Mouse (Mus musculus) bone marrow macrophage, adult 2 months (primary cell): ENCODE data around the gene Elmo1.

Source experiments
- CTCF ChIP-seq: IDR thresholded peaks from 2 replicates; pipeline ENCODE4 v1.5.1; 2012; ENCODE audit warnings: low read depth, mild to moderate bottlenecking, low read length, moderate library complexity
- POLR2A ChIP-seq: IDR thresholded peaks from 2 replicates; pipeline ENCODE4 v1.6.1; 2012; ENCODE audit warnings: mild to moderate bottlenecking, low read depth, low read length, borderline replicate concordance

DNA sequence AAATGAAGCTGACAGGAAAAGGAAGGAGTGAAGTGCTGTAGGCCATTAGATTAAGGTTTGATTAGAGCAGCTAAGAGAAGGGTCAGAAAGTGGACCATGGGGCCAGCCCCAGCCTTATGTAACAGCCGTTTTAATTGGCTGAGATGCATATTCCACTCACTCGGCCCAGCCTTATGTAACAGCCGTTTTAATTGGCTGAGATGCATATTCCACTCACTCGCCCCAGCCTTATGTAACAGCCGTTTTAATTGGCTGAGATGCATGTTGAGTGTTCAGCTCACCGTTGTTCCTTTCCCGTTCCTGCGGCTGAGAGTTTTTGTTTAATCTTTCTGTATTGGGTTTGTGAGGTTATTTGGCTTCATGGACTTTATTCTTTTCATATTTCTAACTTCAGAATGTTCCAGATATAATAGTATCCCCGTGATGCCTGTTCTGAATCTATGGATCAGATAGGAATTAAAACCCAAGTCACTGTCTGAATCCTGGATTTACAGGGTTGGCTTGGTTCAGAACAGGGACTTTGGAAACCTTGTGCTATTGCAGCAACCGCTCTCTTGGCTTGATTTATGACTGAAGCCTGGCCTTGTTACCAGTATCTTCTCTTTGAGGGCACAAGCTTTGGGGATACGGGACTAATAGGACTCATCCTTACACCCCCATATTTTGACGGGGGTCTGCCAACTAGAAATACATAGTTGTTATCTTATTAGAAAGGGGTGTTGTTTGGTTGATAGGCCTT, 114.8 kb downstream of the Elmo1 start:
- no peak for TF ChIP-seq CTCF
- no peak for TF ChIP-seq POLR2A
